Mouse (Mus musculus) embryonic facial prominence, embryonic 14.5 days (tissue): ENCODE results near the gene Trp53i11. TPM values are rescaled to one million over a fixed set of nuclear protein-coding genes. Genes with fewer than 3 reads are reported as not detected.

ENCODE experiments used
- ATAC-seq: fragments of 200-750 bp; cut with Nextera tagmentation; 2 replicates; pipeline ENCODE4 v1.8.0; 2017; ENCODE audit warnings: low read depth, moderate number of reproducible peaks, moderate TSS enrichment
- DNase-seq: peaks from one replicate; pipeline ENCODE4 v3.0.0-alpha.2; 2015; ENCODE audit warnings: low spot score
- H3K27ac ChIP-seq: fragments of 300-500 bp; sonication (generic); replicated peaks from 2 replicates; pipeline ENCODE4 v1.5.1; 2014; ENCODE audit warnings: low read depth, mild to moderate bottlenecking, low read length, moderate library complexity
- H3K27me3 ChIP-seq: fragments of 300-500 bp; sonication (generic); replicated peaks from 2 replicates; pipeline ENCODE4 v1.6.1; 2014; ENCODE audit warnings: low read length; ENCODE audit not compliant: control insufficient read depth, insufficient read depth
- H3K36me3 ChIP-seq: fragments of 300-500 bp; sonication (generic); 2 replicates; pipeline ENCODE4 v1.6.1; 2014; ENCODE audit warnings: low read length, mixed read lengths; ENCODE audit not compliant: control insufficient read depth, insufficient read depth
- H3K4me1 ChIP-seq: fragments of 300-500 bp; sonication (generic); 2 replicates; pipeline ENCODE4 v1.6.1; 2014; ENCODE audit warnings: antibody characterized with exemption, low read length; ENCODE audit not compliant: control insufficient read depth, insufficient read depth
- H3K4me2 ChIP-seq: fragments of 300-500 bp; sonication (generic); 2 replicates; pipeline ENCODE4 v1.6.1; 2014; ENCODE audit warnings: low read depth, mild to moderate bottlenecking, low read length, moderate library complexity, mixed read lengths
- H3K4me3 ChIP-seq: fragments of 300-500 bp; sonication (generic); 2 replicates; pipeline ENCODE4 v1.5.1; 2014; ENCODE audit warnings: low read depth, mild to moderate bottlenecking, low read length
- H3K9ac ChIP-seq: fragments of 300-500 bp; sonication (generic); 2 replicates; pipeline ENCODE4 v1.6.1; 2014; ENCODE audit warnings: low read depth, mild to moderate bottlenecking, low read length, moderate library complexity, mixed read lengths
- H3K9me3 ChIP-seq: fragments of 300-500 bp; sonication (generic); 2 replicates; pipeline ENCODE4 v1.6.1; 2016; ENCODE audit warnings: low read length; ENCODE audit not compliant: control insufficient read depth
- WGBS: fragments of 180-500 bp; shearing (Covaris S2); extraction: QIAGEN DNeasy Blood & Tissue Kit; methylation state at CpG from one replicate; pipeline ENCODE4 v1.1.7; 2014; 5-methylcytosine and 5-hydroxymethylcytosine counted together
- polyA plus RNA-seq: library from polyadenylated mRNA; unstranded; fragments of >200 nt; fragmentation: Nextera tagmentation; extraction: Ambion mirVana; gene quantifications from 2 replicates; pipeline ENCODE4 v1.2.1, GENCODE M21; 2014

Gene Trp53i11
- polyA plus RNA-seq, 1 experiment from 2014 or later = 33.6 TPM

- no peaks in the 10 kb centered on the region for H3K27me3 ChIP-seq
- no peak for DNase-seq
- no peak overlapping the region for H3K9ac ChIP-seq
- ATAC-seq = no peak
- no peak overlapping the region for H3K4me2 ChIP-seq
- no peak overlapping the region for H3K4me3 ChIP-seq
- WGBS = 82% methylated on average over 7 of the region's 7 CpGs
- H3K36me3 ChIP-seq = no peaks in the 10 kb centered on the region
- H3K9me3 ChIP-seq = no peaks in the 10 kb centered on the region
- no peak overlapping the region for H3K27ac ChIP-seq
- H3K4me1 ChIP-seq = no peaks in the 10 kb centered on the region
These were observed 34.4 kb upstream of the Trp53i11 start for GRCm38 (mm10) chr2:93152883-93153491.

- Histone ChIP-seq H3K4me1 (no peaks in the 10 kb centered on the region), H3K27me3 (no peaks in the 10 kb centered on the region), H3K4me2 (no peak overlapping the region), H3K9ac (no peak overlapping the region), H3K27ac (no peak overlapping the region), H3K9me3 (no peaks in the 10 kb centered on the region), H3K4me3 (no peak overlapping the region), H3K36me3 (no peaks in the 10 kb centered on the region)
- no peak for ATAC-seq
- WGBS = 84% methylated on average over 1 of the region's 1 CpGs
- no peak for DNase-seq
These were observed 33.5 kb upstream of the Trp53i11 start for GRCm38 (mm10) chr2:93153833-93154232.

GRCm38 (mm10) chr2:93154486-93155032 is 32.8 kb upstream of the Trp53i11 start:
- no peak for DNase-seq
- 87% methylated on average over 1 of the region's 1 CpGs for WGBS
- no peak for ATAC-seq
- H3K9me3 ChIP-seq = no peaks in the 10 kb centered on the region
- H3K4me2 ChIP-seq = no peak overlapping the region
- no peak overlapping the region for H3K9ac ChIP-seq
- H3K4me3 ChIP-seq = no peak overlapping the region
- no peaks in the 10 kb centered on the region for H3K27me3 ChIP-seq
- H3K4me1 ChIP-seq = no peaks in the 10 kb centered on the region
- no peak overlapping the region for H3K27ac ChIP-seq
- no peaks in the 10 kb centered on the region for H3K36me3 ChIP-seq

- ATAC-seq = no peak
- H3K4me2 ChIP-seq = no peak overlapping the region
These were observed 26.8 kb upstream of the Trp53i11 start for GRCm38 (mm10) chr2:93160467-93161035.

GRCm38 (mm10) chr2:93161914-93162664 is 25.3 kb upstream of the Trp53i11 start:
- Histone ChIP-seq H3K4me2 (no peak overlapping the region), H3K27ac (no peak overlapping the region), H3K9me3 (no peaks in the 10 kb centered on the region), H3K36me3 (no peaks in the 10 kb centered on the region), H3K4me1 (0 out of 2 replicates have a peak, but pooled peaks cover 7% of the 10 kb centered on the region), H3K9ac (no peak overlapping the region), H3K4me3 (no peak overlapping the region), H3K27me3 (no peaks in the 10 kb centered on the region)
- no peak for ATAC-seq
- 77% methylated on average over 7 of the region's 7 CpGs for WGBS
- DNase-seq = no peak

More at GRCm38 (mm10) chr2:93160467-93161035, 26.8 kb upstream of the Trp53i11 start:
- H3K9me3 ChIP-seq = no peaks in the 10 kb centered on the region
- H3K4me1 ChIP-seq = 0 out of 2 replicates have a peak, but pooled peaks cover 7% of the 10 kb centered on the region
- no peak overlapping the region for H3K9ac ChIP-seq
- no peak overlapping the region for H3K4me3 ChIP-seq
- no peak for DNase-seq
- H3K36me3 ChIP-seq = no peaks in the 10 kb centered on the region
- no peaks in the 10 kb centered on the region for H3K27me3 ChIP-seq
- WGBS = 57% methylated on average over 4 of the region's 4 CpGs
- H3K27ac ChIP-seq = no peak overlapping the region

GRCm38 (mm10) chr2:93162791-93163190 is 24.6 kb upstream of the Trp53i11 start:
- WGBS = 68% methylated on average over 4 of the region's 4 CpGs
- H3K9ac ChIP-seq = no peak overlapping the region
- no peak overlapping the region for H3K27ac ChIP-seq
- DNase-seq (no peak), ATAC-seq (no peak)
- no peak overlapping the region for H3K4me2 ChIP-seq
- H3K27me3 ChIP-seq = no peaks in the 10 kb centered on the region
- no peak overlapping the region for H3K4me3 ChIP-seq
- no peaks in the 10 kb centered on the region for H3K36me3 ChIP-seq
- 0 out of 2 replicates have a peak, but pooled peaks cover 7% of the 10 kb centered on the region for H3K4me1 ChIP-seq
- H3K9me3 ChIP-seq = no peaks in the 10 kb centered on the region

GRCm38 (mm10) chr2:93163317-93163716 is 24.0 kb upstream of the Trp53i11 start:
- DNase-seq (no peak), ATAC-seq (no peak)
- no peaks in the 10 kb centered on the region for H3K27me3 ChIP-seq
- no peaks in the 10 kb centered on the region for H3K36me3 ChIP-seq
- WGBS = 2% methylated on average over 2 of the region's 2 CpGs
- no peaks in the 10 kb centered on the region for H3K9me3 ChIP-seq
- H3K4me2 ChIP-seq = no peak overlapping the region
- 0 out of 2 replicates have a peak, but pooled peaks cover 7% of the 10 kb centered on the region for H3K4me1 ChIP-seq
- no peak overlapping the region for H3K4me3 ChIP-seq
- no peak overlapping the region for H3K27ac ChIP-seq
- no peak overlapping the region for H3K9ac ChIP-seq

GRCm38 (mm10) chr2:93163750-93164335 is 23.5 kb upstream of the Trp53i11 start:
- no peak overlapping the region for H3K9ac ChIP-seq
- no peak overlapping the region for H3K4me3 ChIP-seq
- no peaks in the 10 kb centered on the region for H3K9me3 ChIP-seq
- no peaks in the 10 kb centered on the region for H3K27me3 ChIP-seq
- DNase-seq = no peak
- 0 out of 2 replicates have a peak, but pooled peaks cover 7% of the 10 kb centered on the region for H3K4me1 ChIP-seq
- no peak overlapping the region for H3K4me2 ChIP-seq
- ATAC-seq = no peak
- no peak overlapping the region for H3K27ac ChIP-seq
- WGBS = 82% methylated on average over 6 of the region's 6 CpGs
- no peaks in the 10 kb centered on the region for H3K36me3 ChIP-seq
